Mouse (Mus musculus): ENCODE results near the gene Sult2b1. TPM values are rescaled to one million over a fixed set of nuclear protein-coding genes. Genes with fewer than 3 reads are reported as not detected.
A peak's percentile ranks its signal among the peaks of the same experiment; 100 is the strongest.

Sult2b1 gene
- polyA plus RNA-seq, 1 experiment from 2014 or later = 3.7 TPM

- no peak overlapping the region for H3K27ac ChIP-seq
- 75% methylated on average over 5 of the region's 5 CpGs for WGBS
- H3K9ac ChIP-seq = no peak overlapping the region
- no peak overlapping the region for H3K4me3 ChIP-seq
- peaks cover 9% of the 10 kb centered on the region for H3K36me3 ChIP-seq
- no peaks in the 10 kb centered on the region for H3K9me3 ChIP-seq
- H3K27me3 ChIP-seq = no peaks in the 10 kb centered on the region
- no peak overlapping the region for H3K4me2 ChIP-seq (replicated peaks)
- peaks cover 11% of the 10 kb centered on the region for H3K4me1 ChIP-seq
- no peak for ATAC-seq (ENCODE audit: low FRiP score, low read depth)
Measured at GRCm38 (mm10) chr7:45733477-45733876, 51.0 kb downstream of the Sult2b1 start.

DNA sequence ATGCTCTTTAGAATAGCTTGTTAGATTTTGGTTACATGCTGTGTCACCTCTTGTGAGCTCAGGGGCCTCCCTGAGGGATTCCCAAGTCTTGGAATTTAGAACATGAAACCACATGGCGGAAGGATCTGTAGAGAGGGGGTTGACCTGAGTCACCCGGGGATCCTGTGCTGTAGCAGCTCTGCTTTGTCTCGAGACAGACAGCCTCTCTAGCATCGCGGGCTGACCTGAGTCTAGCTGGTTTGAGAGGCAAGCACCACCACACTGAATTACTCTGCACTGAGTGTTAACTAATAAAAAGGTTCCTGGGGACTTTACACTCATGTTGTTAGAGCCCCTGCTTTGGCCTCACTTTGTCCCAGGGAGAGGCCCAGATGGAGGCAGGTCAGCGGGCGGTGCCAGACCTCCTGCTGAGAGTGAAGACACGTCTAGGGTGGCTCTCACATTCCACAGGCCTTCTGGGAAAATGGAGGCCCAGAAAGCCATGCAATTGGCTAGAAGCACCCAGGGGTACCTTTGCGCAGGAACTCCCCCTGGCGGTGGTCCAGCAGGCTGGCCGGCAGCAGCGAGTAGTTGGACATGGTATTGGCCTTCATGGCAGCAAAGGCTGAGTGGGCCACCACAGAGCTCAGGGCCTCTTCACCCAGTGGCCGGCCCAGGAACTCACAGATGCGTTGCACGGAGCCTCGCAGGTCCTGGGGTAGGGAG is 53.6 kb downstream of the Sult2b1 start:
- WGBS = 14% methylated on average over 16 of the region's 16 CpGs
- no peak overlapping the region for H3K9ac ChIP-seq
- no peaks in the 10 kb centered on the region for H3K9me3 ChIP-seq
- peaks cover 11% of the 10 kb centered on the region for H3K4me1 ChIP-seq
- ATAC-seq (ENCODE audit: low FRiP score, low read depth) = peak; percentile 54; the same call in 1 of the 2 replicates
- no peak overlapping the region for H3K4me2 ChIP-seq (replicated peaks)
- no peaks in the 10 kb centered on the region for H3K27me3 ChIP-seq
- peak overlapping the region; percentile 33; the same call in 1 of the 2 replicates for H3K27ac ChIP-seq
- H3K36me3 ChIP-seq = peaks cover 31% of the 10 kb centered on the region
- no peak overlapping the region for H3K4me3 ChIP-seq

GRCm38 (mm10) chr7:45727625-45728024 is 56.8 kb downstream of the Sult2b1 start:
- H3K27me3 ChIP-seq = no peaks in the 10 kb centered on the region
- H3K36me3 ChIP-seq = peaks cover 64% of the 10 kb centered on the region
- no peak overlapping the region for H3K27ac ChIP-seq
- H3K9ac ChIP-seq = no peak overlapping the region
- no peak for ATAC-seq (ENCODE audit: low FRiP score, low read depth)
- no peaks in the 10 kb centered on the region for H3K9me3 ChIP-seq
- H3K4me1 ChIP-seq = peaks cover 11% of the 10 kb centered on the region
- H3K4me2 ChIP-seq (replicated peaks) = no peak overlapping the region
- 83% methylated on average over 3 of the region's 3 CpGs for WGBS
- H3K4me3 ChIP-seq = no peak overlapping the region

GRCm38 (mm10) chr7:45726419-45726818 is 58.0 kb downstream of the Sult2b1 start:
- peaks cover 11% of the 10 kb centered on the region for H3K4me1 ChIP-seq
- no peaks in the 10 kb centered on the region for H3K9me3 ChIP-seq
- ATAC-seq (ENCODE audit: low FRiP score, low read depth) = no peak
- no peak overlapping the region for H3K27ac ChIP-seq
- no peak overlapping the region for H3K9ac ChIP-seq
- H3K27me3 ChIP-seq = no peaks in the 10 kb centered on the region
- no peak overlapping the region for H3K4me3 ChIP-seq
- WGBS = 89% methylated on average over 10 of the region's 10 CpGs
- peaks cover 76% of the 10 kb centered on the region for H3K36me3 ChIP-seq
- no peak overlapping the region for H3K4me2 ChIP-seq (replicated peaks)

GRCm38 (mm10) chr7:45725713-45726112 is 58.8 kb downstream of the Sult2b1 start, which contains the start of gene Spaca4:
Gene Spaca4 (minus strand): TSS chr7:45725813.
- ATAC-seq (ENCODE audit: low FRiP score, low read depth) = no peak
- H3K27me3 ChIP-seq = no peaks in the 10 kb centered on the region
- 91% methylated on average over 11 of the region's 11 CpGs for WGBS
- peaks cover 83% of the 10 kb centered on the region for H3K36me3 ChIP-seq
- H3K9me3 ChIP-seq = no peaks in the 10 kb centered on the region
- H3K27ac ChIP-seq = no peak within 1 kb of the TSS
- no peak within 1 kb of the TSS for H3K4me3 ChIP-seq
- peaks cover 9% of the 10 kb centered on the region for H3K4me1 ChIP-seq
- H3K4me2 ChIP-seq (replicated peaks) = no peak within 1 kb of the TSS
- H3K9ac ChIP-seq = no peak within 1 kb of the TSS; the same call in 1 of the 2 replicates

GRCm38 (mm10) chr7:45725151-45725550 is 59.3 kb downstream of the Sult2b1 start:
- peaks cover 89% of the 10 kb centered on the region for H3K36me3 ChIP-seq
- no peak overlapping the region for H3K27ac ChIP-seq
- H3K9ac ChIP-seq = no peak overlapping the region; the same call in 1 of the 2 replicates
- ATAC-seq (ENCODE audit: low FRiP score, low read depth) = no peak
- H3K27me3 ChIP-seq = no peaks in the 10 kb centered on the region
- WGBS = 91% methylated on average over 9 of the region's 9 CpGs
- H3K4me2 ChIP-seq (replicated peaks) = no peak overlapping the region
- H3K4me1 ChIP-seq = peaks cover 8% of the 10 kb centered on the region; the same call in 1 of the 2 replicates
- H3K4me3 ChIP-seq = no peak overlapping the region
- no peaks in the 10 kb centered on the region for H3K9me3 ChIP-seq

DNA sequence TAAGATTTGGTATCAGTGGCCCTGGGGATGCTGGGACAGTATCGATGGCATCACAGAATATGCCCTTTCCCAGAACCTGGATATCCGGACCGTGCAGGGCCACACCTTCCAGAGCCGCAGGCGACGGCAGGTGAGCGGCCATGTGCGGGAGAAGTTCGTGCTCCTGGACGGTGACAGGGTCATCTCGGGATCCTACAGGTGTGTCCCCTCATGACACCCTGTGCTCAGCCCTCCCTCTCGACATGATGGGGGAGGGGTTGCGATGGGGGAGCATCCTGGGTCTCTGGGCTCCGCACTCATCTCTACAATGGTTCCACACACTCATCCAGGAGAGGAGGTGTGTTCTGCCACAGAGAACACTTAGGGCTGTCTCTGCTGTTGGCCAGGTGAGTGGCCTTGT is 60.7 kb downstream of the Sult2b1 start:
- Histone ChIP-seq H3K27ac (no peak overlapping the region), H3K4me1 (peaks cover 22% of the 10 kb centered on the region), H3K9ac (no peak overlapping the region), H3K4me3 (no peak overlapping the region), H3K27me3 (no peaks in the 10 kb centered on the region), H3K36me3 (peaks cover 93% of the 10 kb centered on the region), H3K9me3 (no peaks in the 10 kb centered on the region), H3K4me2 (replicated peaks) (no peak overlapping the region)
- no peak for ATAC-seq (ENCODE audit: low FRiP score, low read depth)
- 94% methylated on average over 14 of the region's 14 CpGs for WGBS

GRCm38 (mm10) chr7:45723301-45723700 is 61.2 kb downstream of the Sult2b1 start:
- Histone ChIP-seq H3K4me2 (replicated peaks) (no peak overlapping the region), H3K27me3 (no peaks in the 10 kb centered on the region), H3K9ac (no peak overlapping the region), H3K4me1 (peaks cover 23% of the 10 kb centered on the region), H3K36me3 (peaks cover 90% of the 10 kb centered on the region), H3K4me3 (no peak overlapping the region), H3K27ac (no peak overlapping the region), H3K9me3 (no peaks in the 10 kb centered on the region)
- ATAC-seq (ENCODE audit: low FRiP score, low read depth) = no peak
- WGBS = 90% methylated on average over 4 of the region's 4 CpGs

GRCm38 (mm10) chr7:45722348-45722713 is 62.1 kb downstream of the Sult2b1 start:
- Histone ChIP-seq H3K27me3 (no peaks in the 10 kb centered on the region), H3K4me1 (peaks cover 23% of the 10 kb centered on the region), H3K4me3 (no peak overlapping the region), H3K36me3 (peaks cover 83% of the 10 kb centered on the region), H3K9ac (no peak overlapping the region), H3K27ac (no peak overlapping the region; the same call in 1 of the 2 replicates), H3K9me3 (no peaks in the 10 kb centered on the region), H3K4me2 (replicated peaks) (no peak overlapping the region)
- ATAC-seq (ENCODE audit: low FRiP score, low read depth) = no peak
- 75% methylated on average over 13 of the region's 13 CpGs for WGBS

- H3K27ac ChIP-seq = no peak overlapping the region; the same call in 1 of the 2 replicates
- ATAC-seq (ENCODE audit: low FRiP score, low read depth) = no peak
- H3K9me3 ChIP-seq = no peaks in the 10 kb centered on the region
- H3K4me2 ChIP-seq (replicated peaks) = no peak overlapping the region
- no peak overlapping the region for H3K9ac ChIP-seq
- H3K4me1 ChIP-seq = peaks cover 28% of the 10 kb centered on the region
- no peak overlapping the region for H3K4me3 ChIP-seq
- H3K27me3 ChIP-seq = no peaks in the 10 kb centered on the region
- WGBS = 56% methylated on average over 13 of the region's 13 CpGs
- peaks cover 78% of the 10 kb centered on the region for H3K36me3 ChIP-seq
Measured at GRCm38 (mm10) chr7:45721642-45722347, 62.7 kb downstream of the Sult2b1 start.

- no peak for ATAC-seq (ENCODE audit: low FRiP score, low read depth)
- Histone ChIP-seq H3K9ac (no peak overlapping the region; the same call in 1 of the 2 replicates), H3K9me3 (no peaks in the 10 kb centered on the region), H3K27me3 (no peaks in the 10 kb centered on the region), H3K4me3 (no peak overlapping the region), H3K4me1 (peaks cover 34% of the 10 kb centered on the region), H3K27ac (no peak overlapping the region; the same call in 1 of the 2 replicates), H3K36me3 (peaks cover 72% of the 10 kb centered on the region), H3K4me2 (replicated peaks) (no peak overlapping the region)
- 85% methylated on average over 7 of the region's 7 CpGs for WGBS
Measured at GRCm38 (mm10) chr7:45721234-45721571, 63.3 kb downstream of the Sult2b1 start.

DNA sequence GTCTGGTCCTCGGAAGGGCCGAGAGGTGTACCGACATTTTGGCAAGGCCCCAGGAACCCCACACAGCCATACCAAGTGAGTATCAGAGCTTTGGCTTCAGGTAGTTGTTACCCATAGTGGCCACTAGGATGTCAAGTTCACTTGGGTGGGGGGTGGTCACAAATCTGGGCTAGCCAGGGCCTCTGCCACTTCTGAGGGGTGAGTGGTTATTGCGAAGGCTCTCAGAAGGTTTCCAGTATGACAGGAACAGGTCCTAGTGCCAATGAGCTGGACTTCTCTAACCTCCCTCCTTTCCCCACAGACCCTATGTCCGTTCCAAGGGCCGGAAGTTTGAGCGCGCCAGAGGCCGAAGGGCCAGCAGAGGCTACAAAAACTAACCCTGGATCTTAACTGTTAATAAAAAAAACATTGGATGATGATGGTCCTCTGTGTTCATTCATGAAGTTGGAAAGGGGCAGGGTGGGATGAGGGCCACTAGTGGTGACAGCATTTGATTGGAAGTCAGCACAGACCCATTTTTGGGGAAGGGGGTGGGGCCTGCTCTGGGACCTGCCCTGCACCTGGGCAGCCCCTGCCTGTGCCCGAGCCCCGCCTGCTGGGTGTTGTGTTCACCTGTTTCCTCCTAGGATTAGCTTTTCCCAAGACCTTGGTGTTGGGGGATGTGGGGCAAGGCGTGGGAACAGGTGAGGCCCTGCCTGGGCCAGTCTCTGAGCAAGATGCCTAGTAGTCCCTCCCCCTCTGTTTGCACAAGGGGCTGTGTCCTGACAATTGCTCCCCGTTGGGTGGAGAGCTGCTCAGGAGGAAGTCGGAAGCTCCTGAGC is 63.8 kb downstream of the Sult2b1 start, which contains the start of gene Fam83e:
Gene Fam83e, plus strand, starts transcription at position 800 of the 821 bp plus-strand sequence.
- H3K4me2 ChIP-seq (replicated peaks) = peak within 1 kb of the TSS; percentile 87; the same call in 1 of the 2 replicates
- ATAC-seq (ENCODE audit: low FRiP score, low read depth) = no peak
- peaks cover 66% of the 10 kb centered on the region for H3K36me3 ChIP-seq
- H3K27ac ChIP-seq = no peak within 1 kb of the TSS; the same call in 1 of the 2 replicates
- 80% methylated on average over 14 of the region's 14 CpGs for WGBS
- H3K9me3 ChIP-seq = no peaks in the 10 kb centered on the region
- H3K4me1 ChIP-seq = peaks cover 40% of the 10 kb centered on the region
- H3K9ac ChIP-seq = peak within 1 kb of the TSS; percentile 99; the same call in 1 of the 2 replicates
- H3K27me3 ChIP-seq = no peaks in the 10 kb centered on the region
- H3K4me3 ChIP-seq = no peak within 1 kb of the TSS
